Mouse (Mus musculus) forebrain, embryonic 13.5 days (tissue): ENCODE data around the gene Ran. TPM values are rescaled to one million over a fixed set of nuclear protein-coding genes. Genes with fewer than 3 reads are reported as not detected.

Source experiments
- ATAC-seq: fragments of 200-750 bp; cut with Nextera tagmentation; 2 replicates; pipeline ENCODE4 v1.8.0; 2017
- H3K27ac ChIP-seq: fragments of 300-500 bp; sonication (generic); 2 replicates; pipeline ENCODE4 v1.5.1; 2015; ENCODE audit warnings: inconsistent platforms, mild to moderate bottlenecking, moderate library complexity
- H3K27me3 ChIP-seq: fragments of 300-500 bp; sonication (generic); 2 replicates; pipeline ENCODE4 v1.6.1; 2015; ENCODE audit warnings: mild to moderate bottlenecking, inconsistent platforms
- H3K36me3 ChIP-seq: fragments of 300-500 bp; sonication (generic); 2 replicates; pipeline ENCODE4 v1.6.1; 2015; ENCODE audit warnings: mild to moderate bottlenecking, inconsistent platforms; ENCODE audit not compliant: poor library complexity, severe bottlenecking
- H3K4me1 ChIP-seq: fragments of 300-500 bp; sonication (generic); 2 replicates; pipeline ENCODE4 v1.6.1; 2015; ENCODE audit warnings: inconsistent platforms
- H3K4me2 ChIP-seq: fragments of 300-500 bp; sonication (generic); 2 replicates; pipeline ENCODE4 v1.6.1; 2015; ENCODE audit warnings: inconsistent platforms, mild to moderate bottlenecking, moderate library complexity
- H3K4me3 ChIP-seq: fragments of 300-500 bp; sonication (generic); 2 replicates; pipeline ENCODE4 v1.5.1; 2015; ENCODE audit warnings: mild to moderate bottlenecking, inconsistent platforms
- H3K9ac ChIP-seq: fragments of 300-500 bp; sonication (generic); 2 replicates; pipeline ENCODE4 v1.6.1; 2015; ENCODE audit warnings: mild to moderate bottlenecking, inconsistent platforms
- H3K9me3 ChIP-seq: fragments of 300-500 bp; sonication (generic); replicated peaks from 2 replicates; pipeline ENCODE4 v1.6.1; 2016; ENCODE audit warnings: inconsistent platforms
- WGBS: fragments of 180-500 bp; shearing (Covaris S2); methylation state at CpG from one replicate; pipeline ENCODE4 v1.1.7; 2015; 5-methylcytosine and 5-hydroxymethylcytosine counted together
- polyA plus RNA-seq: library from polyadenylated mRNA; unstranded; fragments of >200 nt; fragmentation: Nextera tagmentation; extraction: Ambion mirVana; gene quantifications from 2 replicates; pipeline ENCODE4 v1.2.1, GENCODE M21; 2015

Gene Ran
- polyA plus RNA-seq, 1 experiment from 2014 or later = 789 TPM

DNA sequence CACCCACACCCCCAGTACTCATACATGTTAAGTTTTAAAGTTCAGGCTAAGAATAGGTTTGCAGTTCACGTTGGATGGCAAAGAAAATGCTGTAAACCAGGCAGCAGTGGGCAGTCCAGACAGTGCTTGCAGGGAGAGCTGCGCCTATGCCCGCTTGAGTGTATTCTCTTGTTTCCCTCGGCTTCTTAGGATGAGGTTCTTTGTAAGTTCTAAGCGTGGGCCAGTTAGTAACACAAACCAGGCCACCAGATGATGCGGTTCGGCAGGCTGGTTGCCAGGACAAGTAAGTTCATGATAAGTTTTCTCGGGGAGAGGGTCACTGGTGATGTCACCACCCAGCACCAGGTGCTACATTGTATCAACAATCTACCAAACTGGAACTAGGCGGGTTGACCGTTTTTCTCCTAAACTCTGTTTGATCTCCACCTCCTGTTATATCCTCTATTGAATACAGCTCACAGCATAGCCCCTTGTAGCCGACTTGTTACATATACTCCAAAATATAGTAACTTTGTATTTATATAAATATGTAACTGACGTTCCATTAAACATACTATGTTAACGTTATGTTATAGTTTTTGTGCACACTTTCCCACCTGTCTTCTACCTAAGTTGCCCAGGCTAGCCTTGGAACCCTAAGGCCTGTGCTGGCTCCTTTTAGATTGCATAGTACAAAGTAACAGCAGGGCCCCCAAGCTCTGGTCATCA lies 933 bp upstream of the Ran start:
- H3K9me3 ChIP-seq = no peaks in the 10 kb centered on the region
- H3K36me3 ChIP-seq = peaks cover 14% of the 10 kb centered on the region
- H3K4me3 ChIP-seq = peak overlapping the region; percentile 97
- peak overlapping the region; percentile 56 for H3K4me2 ChIP-seq
- peak overlapping the region; percentile 86 for H3K9ac ChIP-seq
- H3K27ac ChIP-seq = peak overlapping the region; percentile 98
- ATAC-seq = no peak
- no peaks in the 10 kb centered on the region for H3K27me3 ChIP-seq
- peaks cover 23% of the 10 kb centered on the region for H3K4me1 ChIP-seq
- 88% methylated on average over 13 of the region's 13 CpGs for WGBS

- peak overlapping the region; percentile 98 for H3K27ac ChIP-seq
- peaks cover 27% of the 10 kb centered on the region for H3K36me3 ChIP-seq
Measured at GRCm38 (mm10) chr5:129020300-129020668, 415 bp downstream of the Ran start.

DNA sequence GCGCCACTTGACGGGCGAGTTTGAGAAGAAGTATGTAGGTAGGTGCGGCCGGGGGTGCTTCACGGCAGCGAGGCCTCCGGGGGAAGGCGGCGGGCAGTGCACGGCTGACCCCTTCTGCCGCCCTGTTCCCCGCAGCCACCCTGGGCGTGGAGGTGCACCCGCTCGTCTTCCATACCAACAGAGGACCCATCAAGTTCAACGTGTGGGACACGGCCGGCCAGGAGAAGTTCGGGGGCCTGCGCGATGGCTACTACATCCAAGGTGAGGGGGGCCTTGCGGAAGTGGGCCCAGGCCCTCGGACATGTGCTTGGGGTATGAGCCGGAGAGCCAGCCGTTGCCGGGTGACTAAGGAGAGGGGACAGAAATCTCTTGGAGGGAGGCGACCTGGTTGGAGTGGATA lies 862 bp downstream of the Ran start:
- Histone ChIP-seq H3K9ac (peak overlapping the region; percentile 99), H3K9me3 (no peaks in the 10 kb centered on the region), H3K36me3 (peaks cover 32% of the 10 kb centered on the region), H3K4me3 (peak overlapping the region; percentile 97), H3K27me3 (no peaks in the 10 kb centered on the region), H3K4me1 (peaks cover 23% of the 10 kb centered on the region), H3K4me2 (peak overlapping the region; percentile 81), H3K27ac (peak overlapping the region; percentile 98)
- ATAC-seq = peak; percentile 5; the same call in 1 of the 2 replicates
- WGBS = 1% methylated on average over 28 of the region's 28 CpGs

More at GRCm38 (mm10) chr5:129020300-129020668, 415 bp downstream of the Ran start:
- Histone ChIP-seq H3K4me2 (peak overlapping the region; percentile 81), H3K4me3 (peak overlapping the region; percentile 97), H3K9me3 (no peaks in the 10 kb centered on the region), H3K9ac (peak overlapping the region; percentile 99), H3K27me3 (no peaks in the 10 kb centered on the region), H3K4me1 (peaks cover 23% of the 10 kb centered on the region)
- WGBS = under 1% methylated on average over 44 of the region's 56 CpGs
- ATAC-seq = peak; percentile 79

DNA sequence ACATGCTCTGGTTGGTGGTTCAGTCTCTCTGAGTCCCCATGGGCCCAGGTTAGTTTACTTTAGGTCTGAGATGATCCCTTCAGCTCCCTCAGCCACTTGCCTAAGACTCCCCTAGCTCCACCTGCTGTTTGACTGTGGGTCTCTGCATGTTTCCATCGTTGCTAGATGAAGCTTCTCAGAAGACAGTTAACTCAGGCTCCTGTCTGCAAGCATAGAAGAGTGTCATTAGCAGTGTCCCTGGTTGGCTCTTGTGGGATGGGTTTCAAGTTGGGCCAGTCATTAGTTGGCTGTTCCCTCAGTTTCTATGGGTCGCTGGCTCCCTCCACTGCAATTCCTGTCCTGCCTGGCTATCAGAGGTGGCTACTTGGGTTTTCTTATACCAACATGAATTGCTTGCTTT lies 5.2 kb downstream of the Ran start:
- Histone ChIP-seq H3K9ac (no peak overlapping the region), H3K4me1 (peaks cover 13% of the 10 kb centered on the region), H3K36me3 (peaks cover 42% of the 10 kb centered on the region), H3K4me2 (no peak overlapping the region), H3K4me3 (no peak overlapping the region), H3K27me3 (no peaks in the 10 kb centered on the region), H3K27ac (no peak overlapping the region), H3K9me3 (no peaks in the 10 kb centered on the region)
- 42% methylated on average over 2 of the region's 2 CpGs for WGBS
- ATAC-seq = no peak

DNA sequence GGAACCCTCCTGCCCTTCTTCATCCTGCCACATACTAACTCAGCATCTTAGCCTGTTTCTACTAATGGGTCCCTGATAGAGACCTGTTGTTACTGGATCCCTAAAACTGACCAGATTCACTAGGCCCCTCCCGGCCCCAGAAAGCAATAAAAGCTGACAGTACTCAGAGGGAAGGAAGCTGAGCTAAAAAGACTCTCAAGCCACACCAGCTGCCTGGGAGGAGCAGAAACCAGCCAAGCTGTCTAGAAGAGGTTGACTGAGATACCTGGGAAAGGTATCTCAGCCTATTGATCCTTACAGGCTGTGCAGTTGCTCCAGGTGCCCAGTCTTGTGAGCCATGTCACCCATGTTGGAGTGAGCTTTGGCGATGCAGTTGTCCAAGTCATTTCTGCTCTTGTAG lies 5.9 kb downstream of the Ran start:
- no peak for ATAC-seq
- H3K27ac ChIP-seq = no peak overlapping the region
- H3K9me3 ChIP-seq = no peaks in the 10 kb centered on the region
- H3K9ac ChIP-seq = no peak overlapping the region
- H3K27me3 ChIP-seq = no peaks in the 10 kb centered on the region
- H3K4me3 ChIP-seq = no peak overlapping the region
- H3K4me2 ChIP-seq = no peak overlapping the region
- peaks cover 13% of the 10 kb centered on the region for H3K4me1 ChIP-seq
- WGBS = 95% methylated on average over 2 of the region's 2 CpGs
- H3K36me3 ChIP-seq = peaks cover 42% of the 10 kb centered on the region

DNA sequence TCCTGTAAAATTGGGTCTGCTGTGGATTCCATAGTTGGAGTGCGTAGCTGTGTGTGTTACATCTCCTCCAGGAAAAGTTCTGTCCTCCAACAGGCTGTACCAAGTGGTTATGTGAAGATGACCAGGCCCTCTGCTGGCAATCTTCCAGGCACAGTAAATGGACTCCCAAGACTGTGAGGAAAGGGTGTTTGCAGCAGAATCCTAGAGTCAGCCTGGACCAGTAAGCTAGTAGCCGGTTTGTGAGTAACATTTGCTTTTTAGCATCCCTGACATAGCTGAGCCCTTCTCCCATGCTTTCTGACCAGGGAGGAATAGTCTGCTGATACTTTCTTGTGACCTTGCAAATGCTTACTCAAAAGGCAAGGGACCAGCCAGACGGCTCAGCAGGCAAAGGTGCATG lies 6.3 kb downstream of the Ran start:
- Histone ChIP-seq H3K4me2 (no peak overlapping the region), H3K27me3 (no peaks in the 10 kb centered on the region), H3K9me3 (no peaks in the 10 kb centered on the region), H3K36me3 (peaks cover 42% of the 10 kb centered on the region), H3K4me3 (no peak overlapping the region), H3K4me1 (peaks cover 13% of the 10 kb centered on the region), H3K9ac (no peak overlapping the region), H3K27ac (no peak overlapping the region)
- no peak for ATAC-seq
- WGBS = 92% methylated on average over 3 of the region's 3 CpGs

- Histone ChIP-seq H3K27ac (no peak overlapping the region), H3K27me3 (no peaks in the 10 kb centered on the region), H3K36me3 (peaks cover 42% of the 10 kb centered on the region), H3K4me3 (no peak overlapping the region), H3K4me2 (no peak overlapping the region), H3K9ac (no peak overlapping the region), H3K9me3 (no peaks in the 10 kb centered on the region), H3K4me1 (peaks cover 8% of the 10 kb centered on the region)
- WGBS = 72% methylated on average over 1 of the region's 1 CpGs
- no peak for ATAC-seq
Measured at GRCm38 (mm10) chr5:129026637-129027036, 6.8 kb downstream of the Ran start.

- H3K36me3 ChIP-seq = peaks cover 25% of the 10 kb centered on the region
- no peak overlapping the region for H3K4me3 ChIP-seq
- H3K9me3 ChIP-seq = no peaks in the 10 kb centered on the region; the same call in 1 of the 2 replicates
- H3K27me3 ChIP-seq = no peaks in the 10 kb centered on the region
- H3K4me2 ChIP-seq = no peak overlapping the region
- H3K4me1 ChIP-seq = no peaks in the 10 kb centered on the region
- 65% methylated on average over 5 of the region's 5 CpGs for WGBS
- ATAC-seq = no peak
- H3K9ac ChIP-seq = no peak overlapping the region
- no peak overlapping the region for H3K27ac ChIP-seq
Measured at GRCm38 (mm10) chr5:129029131-129029723, 9.4 kb downstream of the Ran start.

GRCm38 (mm10) chr5:129036678-129037077 lies 16.8 kb downstream of the Ran start:
- ATAC-seq = no peak
- WGBS = 87% methylated on average over 5 of the region's 5 CpGs

GRCm38 (mm10) chr5:129037739-129038138 lies 17.9 kb downstream of the Ran start:
- no peak overlapping the region for H3K27ac ChIP-seq
- H3K9me3 ChIP-seq = no peaks in the 10 kb centered on the region; the same call in 1 of the 2 replicates
- no peaks in the 10 kb centered on the region for H3K27me3 ChIP-seq
- H3K4me2 ChIP-seq = no peak overlapping the region
- ATAC-seq = no peak
- H3K4me3 ChIP-seq = no peak overlapping the region
- no peak overlapping the region for H3K9ac ChIP-seq
- H3K36me3 ChIP-seq = no peaks in the 10 kb centered on the region
- 86% methylated on average over 7 of the region's 7 CpGs for WGBS
- H3K4me1 ChIP-seq = no peaks in the 10 kb centered on the region

More at GRCm38 (mm10) chr5:129036678-129037077, 16.8 kb downstream of the Ran start:
- Histone ChIP-seq H3K4me3 (no peak overlapping the region), H3K4me2 (no peak overlapping the region), H3K9ac (no peak overlapping the region), H3K27me3 (no peaks in the 10 kb centered on the region), H3K9me3 (no peaks in the 10 kb centered on the region; the same call in 1 of the 2 replicates), H3K27ac (no peak overlapping the region), H3K4me1 (no peaks in the 10 kb centered on the region), H3K36me3 (no peaks in the 10 kb centered on the region)

DNA sequence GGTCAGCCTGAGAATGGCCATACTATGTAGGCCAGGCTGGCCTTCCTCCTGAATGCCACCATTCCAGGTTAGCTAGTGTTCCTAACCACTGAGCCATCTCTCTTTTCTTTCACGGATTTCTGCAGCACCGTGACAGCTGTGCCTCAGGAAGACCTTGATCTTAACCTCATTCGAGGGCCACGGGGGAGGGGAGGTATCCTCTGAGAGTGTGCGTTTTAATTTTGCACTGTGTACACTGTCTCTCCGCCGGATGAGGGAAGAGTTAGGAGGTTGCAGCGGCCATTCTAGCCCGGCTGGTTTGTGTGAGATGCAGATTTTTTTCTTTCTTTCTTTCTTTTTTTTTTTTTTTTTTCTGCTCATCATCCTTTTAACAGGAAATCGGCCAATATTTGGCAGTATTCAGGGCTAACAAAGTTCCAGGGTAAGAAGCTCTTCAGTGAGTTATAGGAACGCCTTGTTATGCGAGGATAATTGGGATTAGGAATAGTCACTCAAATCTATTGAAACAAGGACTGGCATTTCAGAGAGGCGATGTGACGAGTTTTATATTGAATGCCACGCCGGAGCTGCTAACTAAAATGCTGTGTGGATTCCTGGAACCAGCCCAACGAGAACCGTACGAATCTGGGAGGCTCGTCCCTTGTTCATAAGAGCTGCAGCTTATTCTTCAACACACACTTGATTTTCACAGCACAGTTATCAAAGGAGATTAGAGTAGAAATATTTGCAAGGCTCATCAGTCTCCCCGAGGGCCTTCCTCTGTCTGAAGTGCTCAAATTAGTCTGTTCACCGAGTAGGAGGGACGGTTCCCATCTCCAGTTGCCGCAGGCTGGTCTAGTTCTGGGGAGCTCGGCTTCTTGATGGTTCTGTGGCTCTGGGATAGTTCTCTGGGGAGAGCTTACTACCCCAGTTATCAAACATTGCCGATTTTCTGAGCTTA lies 26.0 kb downstream of the Ran start:
- peak overlapping the region; percentile 78 for H3K27ac ChIP-seq
- peaks cover 41% of the 10 kb centered on the region for H3K4me1 ChIP-seq
- H3K9me3 ChIP-seq = no peaks in the 10 kb centered on the region
- WGBS = 19% methylated on average over 26 of the region's 26 CpGs
- no peaks in the 10 kb centered on the region for H3K27me3 ChIP-seq
- no peak overlapping the region for H3K9ac ChIP-seq
- no peak overlapping the region for H3K4me3 ChIP-seq
- ATAC-seq = peak; percentile 17; the same call in 1 of the 2 replicates
- peak overlapping the region; percentile 17; the same call in 1 of the 2 replicates for H3K4me2 ChIP-seq
- H3K36me3 ChIP-seq = no peaks in the 10 kb centered on the region

DNA sequence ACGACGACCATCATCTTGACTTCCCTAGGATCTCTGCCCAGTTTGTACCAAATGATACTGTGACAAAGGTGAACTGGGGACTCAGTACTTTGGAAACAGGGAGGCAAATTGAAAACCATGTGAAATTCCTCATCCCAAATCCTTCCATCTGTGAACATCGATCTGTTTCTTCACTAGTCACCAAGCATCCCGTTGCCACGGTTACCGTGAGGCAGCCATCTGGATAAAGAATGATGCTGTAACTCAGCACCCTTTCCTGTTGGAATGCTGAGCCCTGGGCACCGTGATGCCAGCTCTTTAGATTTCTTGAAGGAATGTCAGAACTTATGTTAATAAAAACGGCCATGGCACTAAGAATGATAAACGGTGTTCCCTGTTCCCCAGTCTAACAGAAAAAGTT lies 29.5 kb downstream of the Ran start:
- no peaks in the 10 kb centered on the region for H3K36me3 ChIP-seq
- no peaks in the 10 kb centered on the region for H3K27me3 ChIP-seq
- peak; percentile 37; the same call in 1 of the 2 replicates for ATAC-seq
- peak overlapping the region; percentile 35; the same call in 1 of the 2 replicates for H3K27ac ChIP-seq
- WGBS = 60% methylated on average over 9 of the region's 9 CpGs
- no peak overlapping the region for H3K9ac ChIP-seq
- H3K9me3 ChIP-seq = no peaks in the 10 kb centered on the region
- no peak overlapping the region for H3K4me2 ChIP-seq
- no peak overlapping the region for H3K4me3 ChIP-seq
- peaks cover 55% of the 10 kb centered on the region for H3K4me1 ChIP-seq
